ENCODE assay signal across 18 mouse cellular contexts in the genomic region with DNA sequence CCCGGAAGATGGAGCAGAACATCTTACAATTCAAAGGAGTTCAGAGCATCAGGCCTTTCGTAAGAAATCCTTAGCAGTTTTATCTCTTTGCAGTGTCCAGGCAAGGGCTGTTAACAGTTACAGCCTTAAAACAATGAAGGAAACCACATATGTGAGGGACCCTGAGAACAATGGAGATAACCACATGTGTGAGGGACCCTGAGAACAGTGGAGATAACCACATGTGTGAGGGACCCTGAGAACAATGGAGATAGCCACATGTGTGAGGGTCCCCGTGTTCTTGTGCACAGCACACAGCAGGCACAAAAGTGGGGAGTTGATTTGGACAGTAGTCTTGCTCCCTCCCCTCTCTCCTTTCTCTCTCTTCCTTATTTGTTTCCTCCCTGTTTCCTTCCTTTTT. TPM values are rescaled to one million over a fixed set of nuclear protein-coding genes. Genes with fewer than 3 reads are reported as not detected.
"Had no signal": no experiment of that assay in that cellular context is flagged by ENCODE, and none has a peak within 500 bp of the region (broad histone marks: within the 10 kb centered on the region; RNA-seq: fewer than 3 reads in every experiment).

No protein-coding gene starts in this region.

- H3K4me2 ChIP-seq: intestine, embryonic 15.5 days; limb, embryonic 13.5 days; midbrain, embryonic 11.5 days; midbrain, embryonic 15.5 days; neural tube, embryonic 12.5 days had no signal

- H3K9me3 ChIP-seq: intestine, embryonic 15.5 days; limb, embryonic 13.5 days; midbrain, embryonic 15.5 days; neural tube, embryonic 12.5 days had no signal

- H3K27ac ChIP-seq: intestine, embryonic 15.5 days; layer of hippocampus, adult 2 months; limb, embryonic 13.5 days; midbrain, embryonic 15.5 days; neural tube, embryonic 12.5 days had no signal

- H3K27me3 ChIP-seq: intestine, embryonic 15.5 days; limb, embryonic 13.5 days; midbrain, embryonic 15.5 days; neural tube, embryonic 12.5 days had no signal

- H3K4me3 ChIP-seq: intestine, embryonic 15.5 days; layer of hippocampus, adult 2 months; limb, embryonic 13.5 days; midbrain, embryonic 15.5 days; neural tube, embryonic 12.5 days had no signal

- H3K36me3 ChIP-seq: intestine, embryonic 15.5 days; limb, embryonic 13.5 days; midbrain, embryonic 15.5 days; neural tube, embryonic 12.5 days had no signal

- H3K4me1 ChIP-seq: neural tube, embryonic 12.5 days had no signal

- DNase-seq: kidney, adult 18-20 months; kidney, postnatal 10 days; kidney, postnatal 4 days; left cerebral cortex, postnatal 4 days; lung, adult 18-20 months; retina, postnatal 1 day; right cerebral cortex, postnatal 4 days; thymus, postnatal 36 days had no signal

- ATAC-seq: intestine, embryonic 15.5 days; midbrain, embryonic 15.5 days had no signal

- H3K9ac ChIP-seq: intestine, embryonic 15.5 days; limb, embryonic 13.5 days; midbrain, embryonic 15.5 days; neural tube, embryonic 12.5 days had no signal

RNA-seq across cellular contexts. Expression of a gene that starts 29.9 kb away (rescaled TPM):
- total RNA-seq: layer of hippocampus, postnatal 14 days; megakaryocyte, adult 5-6 weeks; monocyte, adult 5-6 weeks; neutrophil, adult 5-6 weeks had no signal
